Mouse (Mus musculus) embryonic fibroblast, embryonic 13.5 days (primary cell): Measurements from ENCODE around the gene Snip1.

Experiments used
- CTCF ChIP-seq: IDR thresholded peaks from 2 replicates; pipeline ENCODE4 v1.5.1; 2011; ENCODE audit warnings: mild to moderate bottlenecking, control low read depth, low read length, moderate library complexity, borderline replicate concordance; ENCODE audit not compliant: insufficient read depth
- POLR2A ChIP-seq: IDR thresholded peaks from 2 replicates; pipeline ENCODE4 v1.6.1; 2011; ENCODE audit warnings: low read depth, mild to moderate bottlenecking, control low read depth, low read length, moderate library complexity

- no peak for TF ChIP-seq CTCF
- TF ChIP-seq POLR2A, result no peak
Observed at GRCm38 (mm10) chr4:125055385-125055784, 11.1 kb upstream of the Snip1 start.
